Comparison of ENCODE assay signal across 10 mouse cellular contexts in the genomic region with DNA sequence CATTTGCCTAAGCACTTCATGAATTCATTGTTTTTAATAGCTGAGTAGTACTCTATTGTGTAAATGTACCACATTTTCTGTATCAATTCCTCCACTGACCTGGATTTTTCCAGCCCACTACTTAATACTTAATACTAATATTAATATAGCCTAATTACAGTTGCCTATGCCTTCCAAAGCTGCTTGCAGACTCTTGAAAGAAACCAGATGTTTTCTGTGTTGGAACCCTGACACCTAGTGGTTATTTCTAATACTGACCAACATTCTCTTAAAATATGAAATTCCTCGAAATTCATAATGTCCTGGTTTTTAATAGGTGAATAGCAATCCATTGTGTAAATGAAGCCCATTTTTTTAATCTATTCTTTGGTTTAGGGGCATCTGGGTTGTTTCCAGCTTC. TPM values are rescaled to one million over a fixed set of nuclear protein-coding genes. Genes with fewer than 3 reads are reported as not detected.
DNase-seq lines count a peak whose midpoint lies in the region; ATAC-seq and TF ChIP-seq lines count a peak whose summit lies in the region.
"Had no signal": no experiment of that assay in that cellular context is flagged by ENCODE, and none has a peak within 500 bp of the region (broad histone marks: within the 10 kb centered on the region; RNA-seq: fewer than 3 reads in every experiment).

No protein-coding gene starts in this region.

- dilution Hi-C loops in CH12.LX (cut with MboI; ENCODE audit: extremely low pct_ligation_motif_present, extremely low pct_unique_long_range_greater_than_20kb, low sequenced_read_pairs) = no loop called here

- peak; percentile 59 for TF ChIP-seq CTCF in heart, postnatal 0 days (IDR thresholded peaks at IDR 0.05; ENCODE audit: low read depth)
- TF ChIP-seq CTCF in CH12.LX (conservative IDR thresholded peaks at IDR 0.05 in 1 of 2, IDR thresholded peaks at IDR 0.05 in 1 of 2; ENCODE audit: low read depth in 2 of 2, low read length in 2 of 2) = peak in 1 of 2 experiments; percentile 52; a peak in 2 of 4 replicates
- TF ChIP-seq CTCF in brain, embryonic 14.5 days (IDR thresholded peaks at IDR 0.05; ENCODE audit: borderline replicate concordance, extremely low read depth, insufficient read depth, insufficient read length) = 0 out of 2 replicates have a peak, but pooled peaks have one; percentile 8

- peak; percentile 52 for TF ChIP-seq RAD21 in CH12.LX (IDR thresholded peaks at IDR 0.05; ENCODE audit: low read depth, low read length)

- 23% methylated on average over 1 of the region's 1 CpGs for WGBS in heart, postnatal 0 days
- 40% methylated on average over 1 of the region's 1 CpGs for WGBS in heart, embryonic 10.5 days

- DNase-seq in heart, postnatal 0 days (ENCODE audit: low spot score) = peak; percentile 61
- DNase-seq in heart, embryonic 10.5 days (ENCODE audit: low spot score) = no peak
- no peak for DNase-seq in CH12.LX (ENCODE audit: extremely low read depth)
- DNase-seq in brain, embryonic 14.5 days (ENCODE audit: low read depth) = peak; percentile 72
- peak; percentile 18 for DNase-seq in hindlimb bud, embryonic 11.5 days (ENCODE audit: extremely low spot score, low read depth, low spot score)
- DNase-seq in left cerebral cortex, adult 8-10 months (ENCODE audit: low spot score in 2 of 2) = no peak
- DNase-seq: cerebellum, adult 11-12 months had no signal

- H3K27ac ChIP-seq in heart, postnatal 0 days (ENCODE audit: low read depth) = no peak overlapping the region
- no peak overlapping the region for H3K27ac ChIP-seq in heart, embryonic 10.5 days
- no peak overlapping the region for H3K27ac ChIP-seq in CH12.LX (ENCODE audit: insufficient read depth, low read depth)

- no peak for ATAC-seq in heart, postnatal 0 days (ENCODE audit: insufficient read depth, low read depth)
- ATAC-seq in inflammation-experienced regulatory T-cells, adult 6 months = no peak
- ATAC-seq in frontal cortex, adult (ENCODE audit: low TSS enrichment) = no peak

- H3K4me3 ChIP-seq in heart, postnatal 0 days (ENCODE audit: low read depth, low read length) = no peak overlapping the region
- no peak overlapping the region for H3K4me3 ChIP-seq in heart, embryonic 10.5 days
- H3K4me3 ChIP-seq in CH12.LX (replicated peaks in 1 of 3; ENCODE audit: low read depth in 2 of 3, low read length in 2 of 3, poor library complexity in 1 of 3) = no peak overlapping the region

- H3K4me2 ChIP-seq in heart, postnatal 0 days (ENCODE audit: low read depth, low read length) = no peak overlapping the region
- no peak overlapping the region for H3K4me2 ChIP-seq in CH12.LX (ENCODE audit: insufficient read depth, low read depth, poor library complexity, severe bottlenecking)

- H3K4me1 ChIP-seq in heart, postnatal 0 days (ENCODE audit: control insufficient read depth, insufficient read depth) = no peaks in the 10 kb centered on the region
- no peaks in the 10 kb centered on the region for H3K4me1 ChIP-seq in heart, embryonic 10.5 days
- H3K4me1 ChIP-seq in CH12.LX (ENCODE audit: control insufficient read depth in 1 of 2, insufficient read depth in 2 of 2) = no peaks in the 10 kb centered on the region

- TF ChIP-seq POLR2A in CH12.LX (IDR thresholded peaks at IDR 0.05; ENCODE audit: low read depth, low read length) = no peak
- no peak for TF ChIP-seq POLR2A in brain, embryonic 14.5 days (IDR thresholded peaks at IDR 0.05; ENCODE audit: borderline replicate concordance, extremely low read depth, insufficient read depth, insufficient read length, poor library complexity, severe bottlenecking)

- no peak overlapping the region for H3K9ac ChIP-seq in heart, postnatal 0 days (replicated peaks; ENCODE audit: low read depth, low read length)
- H3K9ac ChIP-seq in CH12.LX (ENCODE audit: insufficient read depth, low read depth) = no peak overlapping the region

- in situ Hi-C loops in CH12.LX (cut with MboI; ENCODE audit: low pct_ligation_motif_present, low pct_unique_long_range_greater_than_20kb, low sequenced_read_pairs) = no loop called here

- no peaks in the 10 kb centered on the region for H3K79me2 ChIP-seq in CH12.LX (replicated peaks; ENCODE audit: control insufficient read depth, extremely low read depth, insufficient read depth, poor library complexity, severe bottlenecking)

- no peaks in the 10 kb centered on the region for H3K36me3 ChIP-seq in heart, postnatal 0 days (replicated peaks; ENCODE audit: control insufficient read depth, insufficient read depth, low read length)
- H3K36me3 ChIP-seq in heart, embryonic 10.5 days = no peaks in the 10 kb centered on the region
- H3K36me3 ChIP-seq in CH12.LX (replicated peaks in 1 of 2; ENCODE audit: control insufficient read depth in 1 of 2, insufficient read depth in 1 of 2, low read length in 1 of 2) = no peaks in the 10 kb centered on the region

- H3K27me3 ChIP-seq in heart, postnatal 0 days (ENCODE audit: control insufficient read depth, insufficient read depth, low read length) = no peaks in the 10 kb centered on the region
- no peaks in the 10 kb centered on the region for H3K27me3 ChIP-seq in heart, embryonic 10.5 days (ENCODE audit: insufficient read depth, poor library complexity, severe bottlenecking)
- H3K27me3 ChIP-seq in CH12.LX (replicated peaks) = no peaks in the 10 kb centered on the region

- H3K9me3 ChIP-seq in heart, postnatal 0 days (replicated peaks; ENCODE audit: control insufficient read depth, low read length) = no peaks in the 10 kb centered on the region
- H3K9me3 ChIP-seq in heart, embryonic 10.5 days = no peaks in the 10 kb centered on the region
- peaks cover 12% of the 10 kb centered on the region for H3K9me3 ChIP-seq in CH12.LX (replicated peaks; ENCODE audit: low read length)

- TF ChIP-seq EP300 in heart, postnatal 0 days (IDR thresholded peaks at IDR 0.05; ENCODE audit: low read depth) = no peak
- TF ChIP-seq EP300 in CH12.LX (IDR thresholded peaks at IDR 0.05; ENCODE audit: low read length) = no peak

TF ChIP-seq in CH12.LX, 34 proteins besides CTCF, POLR2A, EP300 and RAD21:
- peak; percentile 30 for TF ChIP-seq SMC3 (IDR thresholded peaks at IDR 0.05; ENCODE audit: low read depth, low read length)
- no peak for TF ChIP-seq USF1 (IDR thresholded peaks at IDR 0.05; ENCODE audit: low read depth, low read length)
- no peak for TF ChIP-seq ZC3H11A (IDR thresholded peaks at IDR 0.05; ENCODE audit: low read depth, low read length)

RNA-seq across cellular contexts. Expression of a gene that starts 31.0 kb away (rescaled TPM):
- not detected in 2 replicates for total RNA-seq in heart, postnatal 0 days (2014; rRNA removed; ENCODE audit: low replicate concordance)
- polyA plus RNA-seq in heart, postnatal 0 days (2015; fragmentation: Nextera tagmentation; extraction: Ambion mirVana) = 0.18 and 0.25 TPM in 2 replicates
- 0.55 and 0.80 TPM in 2 replicates for polyA plus RNA-seq in heart, embryonic 10.5 days (2016; fragmentation: Nextera tagmentation; extraction: Ambion mirVana)
- total RNA-seq in CH12.LX (2012; rRNA removed) = not detected in 2 replicates
- not detected in 2 replicates for total RNA-seq in CH12.LX (2014; rRNA removed)
- polyA plus RNA-seq in CH12.LX (2012; ENCODE audit: insufficient read length, low read depth) = not detected in 2 replicates
- 0.77 and 0.83 TPM in 2 replicates for polyA plus RNA-seq in brain, embryonic 14.5 days (2012; rRNA removed)
- polyA plus RNA-seq in inflammation-experienced regulatory T-cells, adult 6 months (2017; shearing (Covaris generic)) = not detected
- 100 to 1,000 TPM in 2 of 4 experiments, 10 to 100 TPM in 2; 87.5 to 103 (median 95.5) TPM for total RNA-seq in left cerebral cortex, adult 8-10 months (2022)
- total RNA-seq: granulocyte monocyte progenitor cell, adult 5-6 weeks had no signal

Comparison
In these comparisons a context has a peak if more than half of its experiments do, and no peak if none do; other contexts are left out.
1. DNase-seq: peak in heart, postnatal 0 days (single experiment), brain, embryonic 14.5 days (single experiment) and hindlimb bud, embryonic 11.5 days (single experiment); none in heart, embryonic 10.5 days (single experiment), CH12.LX (single experiment) and left cerebral cortex, adult 8-10 months (0 of 2).